Mouse (Mus musculus) left cerebral cortex, postnatal 10 days (tissue): ENCODE data around the gene Wwox. TPM values are rescaled to one million over a fixed set of nuclear protein-coding genes. Genes with fewer than 3 reads are reported as not detected.

Experiments
- DNase-seq, 2 experiments: peaks; one replicate each; pipeline ENCODE4 v3.0.0; 2021 to 2022; ENCODE audit warnings: low spot score in 2 of 2, mixed read lengths in 1 of 2; ENCODE audit errors: extremely low spot score in 1 of 2
- intact Hi-C: fragments of 180-260 bp; cut with DNase I; formaldehyde crosslinking; loops from one replicate; pipeline ENCODE4 v1.15.1; 2025
- total RNA-seq, 2 experiments: library from RNA; stranded (reverse); gene quantifications; 2 replicates each; pipeline ENCODE4 v1.2.3; 2021

The Wwox gene
- total RNA-seq, 2 experiments from 2014 or later = 12.5 to 13.4 TPM

DNA sequence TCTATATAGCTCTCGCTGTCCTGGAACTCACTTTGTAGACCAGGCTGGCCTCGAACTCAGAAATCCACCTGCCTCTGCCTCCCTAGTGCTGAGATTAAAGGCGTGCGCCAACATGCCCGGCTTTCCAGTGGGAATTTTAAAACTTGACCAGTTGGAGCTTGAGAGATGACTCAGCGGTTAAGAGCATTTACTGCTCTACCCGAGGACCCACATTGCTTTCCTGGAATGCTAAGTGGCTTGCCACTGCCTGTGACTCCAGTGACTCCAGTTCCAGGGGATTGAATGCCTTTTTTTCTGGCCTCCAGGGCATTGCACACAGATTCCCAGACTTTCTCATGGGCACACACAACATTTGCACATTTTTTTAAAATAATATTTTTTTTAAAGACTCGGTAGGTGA is 499.9 kb downstream of the Wwox start:
- intact Hi-C loops = no loop called here
- DNase-seq = no peak

DNA sequence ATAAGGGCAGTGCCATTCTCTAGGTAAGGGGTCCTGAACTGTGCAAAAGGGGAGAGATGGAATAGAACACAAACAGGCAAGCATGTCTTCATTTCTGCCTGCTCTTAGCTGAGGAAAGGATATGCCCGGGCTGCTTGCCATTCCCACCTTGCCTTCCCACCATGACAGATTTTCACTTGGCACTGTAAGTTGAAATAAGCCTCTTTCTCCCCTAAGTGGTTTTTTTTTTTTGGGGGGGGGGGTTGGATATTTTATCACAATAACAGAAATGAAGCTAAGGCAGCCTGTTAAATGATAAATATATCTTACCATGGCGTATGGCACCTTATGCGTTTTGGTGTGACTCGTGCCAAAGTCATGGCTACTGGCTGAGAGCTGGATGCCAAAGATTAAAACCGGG is 501.6 kb downstream of the Wwox start:
- intact Hi-C loops = no loop called here
- no peak for DNase-seq

DNA sequence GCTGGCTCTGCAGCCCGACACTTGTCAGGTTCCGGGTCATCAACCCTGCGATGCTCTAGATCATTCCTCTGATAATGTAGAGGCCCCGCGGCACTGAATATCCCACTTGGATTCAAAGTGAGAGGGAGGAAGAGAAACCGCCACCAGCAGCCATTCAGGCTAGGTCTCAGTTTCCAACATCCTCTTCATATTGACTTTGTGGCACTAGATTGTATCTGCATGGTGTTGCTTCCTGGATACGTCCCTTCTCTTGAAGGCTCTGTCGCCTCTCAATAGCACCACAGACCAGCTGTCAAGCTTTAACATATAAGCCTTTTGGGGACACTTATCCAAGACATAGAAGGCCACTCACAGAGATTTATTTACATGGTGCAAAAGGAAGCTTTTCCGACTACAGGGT is 502.2 kb downstream of the Wwox start:
- no peak for DNase-seq
- intact Hi-C loops = no loop called here

DNA sequence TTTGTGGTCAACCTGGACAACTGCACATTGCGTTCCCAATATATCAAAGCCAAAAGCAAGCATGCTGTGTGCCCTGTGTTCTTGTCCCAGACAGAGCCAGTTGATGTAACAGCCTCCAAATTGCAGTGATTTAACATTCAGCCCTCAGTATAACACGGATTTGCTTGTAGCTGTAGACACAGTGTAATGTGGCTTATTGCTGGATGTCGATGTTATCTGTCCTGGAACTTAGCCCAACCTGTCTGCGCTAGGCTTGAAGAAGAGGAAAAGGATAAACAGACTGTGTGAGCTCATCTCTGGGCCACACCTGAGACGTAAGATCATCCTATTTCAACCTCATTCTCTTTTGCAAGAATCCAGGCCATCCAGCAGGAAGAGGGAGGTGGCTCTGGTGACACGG is 508.5 kb downstream of the Wwox start:
- DNase-seq = no peak
- intact Hi-C loops = no loop called here

DNA sequence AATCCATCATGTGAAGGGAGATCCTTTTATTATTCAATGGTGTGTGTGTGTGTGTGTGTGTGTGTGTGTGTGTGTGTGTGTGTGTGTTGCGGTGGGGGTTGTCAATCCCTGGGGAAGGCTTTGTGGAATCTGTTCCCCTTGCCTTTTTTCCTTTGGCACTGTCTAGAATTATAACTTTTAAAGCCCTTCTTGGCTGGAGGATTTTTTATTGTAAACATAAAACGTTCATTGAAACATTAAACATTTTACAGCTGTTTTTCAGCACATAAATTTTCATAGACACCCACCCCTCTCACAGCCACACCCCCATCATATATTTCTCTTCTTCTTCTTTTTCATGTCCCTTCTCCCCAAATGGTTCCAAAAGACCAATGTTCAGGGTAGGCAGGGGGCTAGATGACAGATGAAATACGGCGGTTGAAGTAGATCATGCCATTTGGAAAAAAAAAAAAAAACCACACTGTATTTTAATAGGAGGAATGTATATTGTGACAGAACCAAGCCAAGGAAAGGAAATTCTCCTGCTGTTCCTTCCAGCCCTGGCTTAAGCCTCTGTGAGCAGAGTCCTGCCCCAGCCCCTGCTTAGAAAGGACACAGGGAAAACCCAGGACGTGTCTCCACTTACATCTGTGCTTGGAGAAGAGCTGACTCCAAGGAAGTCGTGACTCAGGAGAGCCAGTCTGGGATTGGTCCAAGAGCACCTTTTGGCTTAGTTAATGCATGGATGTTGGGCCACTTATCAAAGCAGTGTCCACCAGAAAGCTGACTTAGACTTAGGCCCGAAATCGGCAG is 517.1 kb downstream of the Wwox start:
- intact Hi-C loops = no loop called here
- no peak for DNase-seq

DNA sequence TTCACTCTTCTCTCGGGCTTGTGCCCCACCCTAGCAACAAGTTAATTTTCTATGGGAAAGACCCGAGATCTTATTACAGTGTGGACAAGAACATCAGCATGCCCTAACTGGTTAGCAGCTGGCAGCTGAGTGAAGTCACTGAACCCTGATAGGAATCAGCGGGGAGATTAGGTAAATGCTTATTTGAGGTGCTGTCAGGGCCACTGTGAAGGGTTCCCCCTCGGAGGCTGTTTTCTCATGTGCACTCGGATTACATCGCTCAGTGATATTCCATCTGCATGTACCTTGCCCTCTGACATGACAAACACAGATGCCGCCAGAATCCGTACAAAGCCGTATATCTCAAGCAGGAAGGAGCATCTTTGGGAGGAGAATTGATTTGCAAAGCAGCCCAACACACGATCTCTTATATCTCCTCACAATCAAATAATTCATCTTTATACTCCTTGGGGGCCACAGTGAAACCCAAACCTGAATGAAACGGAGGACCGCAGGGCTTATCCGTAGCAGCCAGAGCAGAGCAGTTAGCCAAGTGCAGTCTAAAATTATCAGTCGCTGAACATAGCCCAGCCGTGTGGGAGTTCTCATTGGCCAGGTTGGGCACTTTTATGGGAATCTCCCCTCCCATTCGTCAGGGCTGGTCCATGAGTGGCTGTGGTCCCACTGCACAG is 519.1 kb downstream of the Wwox start:
- intact Hi-C loops = no loop called here
- DNase-seq = no peak

DNA sequence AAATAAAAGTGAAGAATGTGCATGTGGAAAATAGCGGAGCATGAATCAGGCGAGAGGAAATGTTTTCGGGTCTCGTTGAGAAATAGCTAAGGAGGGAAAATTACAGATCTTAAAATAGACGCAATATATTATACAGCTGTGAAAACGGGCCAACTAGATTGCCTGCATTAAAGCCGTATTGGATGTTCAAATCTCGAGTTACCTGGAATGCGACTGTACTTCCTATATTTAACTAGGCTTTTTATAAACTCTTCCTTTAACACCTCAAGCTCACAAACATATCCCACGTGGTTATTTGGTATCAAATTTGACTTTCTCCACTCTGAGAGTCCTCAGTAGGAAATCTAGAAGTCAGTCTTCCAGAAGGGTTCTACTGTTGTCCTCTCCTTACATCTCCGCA is 520.0 kb downstream of the Wwox start:
- intact Hi-C loops = no loop called here
- DNase-seq = no peak

DNA sequence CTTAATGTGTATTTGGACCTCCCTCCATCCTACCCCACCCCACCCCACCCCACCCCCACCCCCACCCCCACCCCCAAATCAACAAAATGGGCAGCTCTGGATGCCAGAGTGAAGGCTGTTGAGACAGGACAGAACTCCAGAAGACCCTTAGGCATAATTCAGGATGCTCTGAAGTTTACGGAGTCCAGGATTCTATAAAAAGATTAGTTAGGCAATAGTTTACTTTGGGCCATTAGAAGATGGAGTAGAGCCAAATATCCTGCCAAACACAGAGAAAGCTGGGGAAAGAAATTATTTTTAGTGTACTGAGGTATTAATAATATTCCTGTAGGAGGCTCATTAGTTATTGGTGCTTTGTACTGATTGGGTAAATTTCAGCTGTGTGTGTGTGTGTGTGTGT is 523.0 kb downstream of the Wwox start:
- DNase-seq = no peak
- intact Hi-C loops = no loop called here

DNA sequence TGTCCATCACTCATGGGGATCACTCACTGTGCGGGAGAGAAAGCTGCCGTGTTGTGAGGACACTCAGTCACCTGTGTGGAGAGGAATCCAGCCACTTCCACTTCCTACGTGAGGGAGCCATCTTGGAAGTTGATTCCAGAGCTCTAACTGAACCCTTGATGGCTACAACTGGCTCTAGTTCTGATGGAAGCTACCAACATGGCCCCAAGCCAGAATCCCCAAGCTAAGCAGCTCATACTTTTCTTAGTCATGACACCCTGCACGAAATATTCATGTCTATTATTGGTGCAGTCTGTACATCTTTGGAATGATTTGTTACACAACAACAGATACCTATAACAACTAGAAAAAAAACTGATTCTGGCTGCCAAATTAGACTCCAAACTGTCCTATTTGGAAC is 523.8 kb downstream of the Wwox start:
- no peak for DNase-seq
- intact Hi-C loops = no loop called here

DNA sequence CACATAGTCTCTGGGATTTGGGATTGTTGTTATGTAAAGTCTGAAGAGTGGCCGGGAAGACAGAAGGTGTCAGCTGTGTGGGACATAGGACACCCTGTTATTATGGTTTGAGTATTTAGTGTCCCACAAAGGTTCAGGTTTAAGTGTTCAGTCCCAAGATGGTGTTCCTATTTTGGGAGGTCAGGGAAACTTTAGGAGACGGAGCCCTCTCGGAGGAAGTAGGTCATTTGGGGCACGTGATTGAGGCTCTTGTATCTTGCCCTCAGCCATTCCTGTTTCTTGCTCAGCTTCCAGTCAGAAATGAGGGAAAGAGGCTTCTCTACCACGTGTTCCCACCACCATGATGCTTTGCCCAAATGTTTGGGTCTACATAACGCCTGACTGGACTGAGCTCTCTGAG is 524.8 kb downstream of the Wwox start:
- DNase-seq = no peak
- intact Hi-C loops = no loop called here

DNA sequence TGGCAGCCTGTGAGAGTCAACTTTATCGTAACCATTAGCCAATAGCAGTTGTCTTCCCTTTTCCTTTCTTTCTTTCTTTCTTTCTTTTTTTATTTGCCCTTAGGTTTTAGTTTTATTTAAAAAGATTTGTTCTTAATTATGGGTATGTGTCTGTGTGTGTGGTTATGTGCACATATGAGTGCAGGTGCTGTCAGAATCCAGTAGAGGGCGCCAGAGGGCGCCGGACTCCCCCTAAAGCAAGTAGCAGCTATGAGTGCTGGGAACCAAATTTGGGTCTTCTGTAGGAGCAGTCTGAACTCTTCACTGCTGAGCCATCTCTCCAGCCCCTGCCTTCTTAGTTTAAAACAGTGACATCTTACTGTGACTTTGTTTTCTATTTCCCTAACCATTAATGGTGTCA is 529.4 kb downstream of the Wwox start:
- intact Hi-C loops = no loop called here
- DNase-seq = no peak

DNA sequence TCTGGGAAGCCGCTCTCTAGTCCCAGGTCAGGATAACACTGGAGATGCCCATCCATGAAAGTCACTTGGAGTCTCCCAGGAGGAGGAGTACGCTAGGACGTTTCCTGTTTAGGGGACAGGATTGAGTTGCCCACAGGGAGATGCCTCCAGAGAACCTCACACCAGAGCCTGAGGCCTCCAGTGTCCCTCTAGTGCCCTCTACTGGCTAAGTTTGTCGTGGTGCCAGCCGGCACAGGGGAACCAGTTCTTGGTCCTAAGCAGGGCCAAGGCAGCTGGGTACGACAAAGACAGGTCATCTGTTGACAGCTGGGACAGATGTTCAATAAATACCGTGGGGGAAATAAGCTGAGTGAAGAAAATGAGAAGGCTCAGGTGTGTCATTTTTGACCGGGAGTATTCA is 531.9 kb downstream of the Wwox start:
- peak; percentile 26 to 76 for DNase-seq
- intact Hi-C loops = loop anchor here (2.0 to 10.0 kb wide), 3 partner anchors 201 to 517 kb away; no protein-coding TSS in a partner anchor

DNA sequence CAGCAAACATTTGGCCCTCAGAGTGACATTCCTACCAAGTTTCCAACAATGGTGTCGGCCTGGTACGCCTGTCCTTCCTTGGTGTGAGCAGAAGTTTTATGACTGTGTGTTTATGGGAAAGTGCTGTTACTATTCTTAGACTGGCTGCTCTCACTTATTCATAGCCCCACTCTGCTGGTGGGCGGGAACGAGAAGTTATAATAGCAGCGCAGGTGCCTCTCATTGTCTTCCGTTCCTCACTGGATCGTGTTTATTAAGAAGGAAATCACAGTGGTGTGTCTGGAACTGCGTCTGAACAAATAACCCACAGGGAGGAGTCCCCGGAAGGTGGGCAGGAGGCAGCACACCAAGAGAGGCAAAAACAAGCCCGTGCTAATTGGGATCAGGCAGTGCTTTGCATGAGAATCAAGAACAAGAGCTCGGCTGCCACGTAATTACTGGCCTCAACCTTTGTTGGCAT is 533.6 kb downstream of the Wwox start:
- intact Hi-C loops = loop anchor here (10.0 kb wide), 2 partner anchors 428 to 518 kb away; no protein-coding TSS in a partner anchor
- DNase-seq = no peak

DNA sequence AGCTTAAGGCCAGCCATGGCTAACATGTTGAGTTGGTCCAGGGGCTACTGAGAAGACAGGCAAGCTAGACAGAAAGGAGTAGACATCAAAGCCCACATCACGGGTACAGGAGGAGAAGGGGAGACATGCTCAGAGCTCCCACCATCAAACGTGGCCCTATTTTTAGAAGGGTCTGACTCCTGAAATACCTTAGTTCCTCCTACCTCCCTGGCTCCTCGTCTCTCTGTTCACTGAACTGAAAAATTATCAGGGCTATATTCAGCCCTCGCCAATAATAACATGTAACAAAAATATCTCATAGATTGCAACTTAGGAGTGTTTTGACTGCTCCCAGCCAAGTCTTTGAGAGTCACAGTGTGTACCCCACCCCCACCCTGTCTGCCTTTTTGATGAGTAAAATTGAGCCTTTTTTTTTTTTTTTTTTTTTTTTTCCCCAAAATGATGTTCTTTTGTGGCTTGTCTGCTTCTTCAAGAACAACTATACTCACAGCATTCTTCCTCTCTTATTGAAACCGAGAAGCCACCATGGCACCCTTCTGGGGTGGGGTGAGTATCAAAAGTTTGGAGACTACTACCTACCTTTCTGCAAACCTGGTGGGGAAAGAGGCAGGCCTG is 535.0 kb downstream of the Wwox start:
- intact Hi-C loops = loop anchor here (10.0 kb wide), 2 partner anchors 430 to 520 kb away; no protein-coding TSS in a partner anchor
- DNase-seq = no peak

DNA sequence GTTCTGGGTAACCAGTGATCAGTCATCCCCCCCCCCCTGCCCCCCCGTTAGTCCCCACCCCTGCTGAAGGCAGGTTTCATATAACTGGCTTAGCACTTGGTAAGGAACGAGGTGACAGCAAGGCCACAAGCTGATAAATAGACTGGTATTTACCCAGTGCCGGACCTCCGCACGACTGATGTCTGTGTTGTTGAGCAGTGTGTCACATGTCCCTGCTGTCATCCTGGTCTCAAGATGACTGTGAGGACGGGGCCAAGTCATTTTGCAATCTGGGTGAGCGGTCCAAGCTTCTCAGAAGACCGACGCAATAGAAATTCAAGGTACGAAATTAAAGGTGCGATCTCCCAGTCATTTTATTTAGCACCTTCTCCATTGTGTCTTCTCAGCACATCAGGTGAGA is 538.3 kb downstream of the Wwox start:
- no peak for DNase-seq
- intact Hi-C loops = loop anchor here (10.0 kb wide), 2 partner anchors 433 to 523 kb away; no protein-coding TSS in a partner anchor

DNA sequence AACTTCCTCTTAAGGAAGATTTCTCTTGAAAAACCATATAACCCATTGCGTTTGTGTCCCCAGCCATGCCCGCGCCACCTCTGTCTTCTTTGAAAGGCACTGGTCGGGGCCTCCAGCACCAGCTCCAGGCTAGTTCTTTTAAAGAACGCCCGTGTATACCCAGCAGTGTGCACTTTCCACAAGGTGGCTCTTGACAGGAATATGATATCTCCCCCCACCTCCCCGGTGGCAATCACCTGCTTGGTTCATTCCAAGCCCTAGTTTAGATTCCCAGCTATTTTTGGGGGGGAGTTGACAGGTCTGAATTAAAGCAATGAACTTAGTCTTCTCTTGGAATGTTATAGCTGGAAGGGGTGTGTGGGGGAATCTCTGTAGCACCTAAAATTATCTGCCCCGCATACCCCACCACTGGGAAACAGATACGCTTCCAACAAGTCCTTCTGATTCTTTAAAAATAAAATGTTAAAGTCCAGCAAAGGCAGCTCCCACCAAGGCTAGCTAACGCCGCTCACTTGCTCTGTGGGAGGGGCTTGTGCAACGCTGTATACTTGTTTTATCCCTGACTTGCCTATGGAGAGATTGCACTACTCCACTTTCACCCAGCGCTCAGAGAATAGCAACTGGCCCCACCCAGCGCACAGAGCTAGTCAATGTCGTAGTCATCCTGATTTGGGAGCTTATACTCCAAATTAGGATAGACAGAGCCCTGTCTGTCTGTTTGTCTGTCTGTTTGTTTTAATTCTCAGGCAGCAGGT is 538.9 kb downstream of the Wwox start:
- no peak for DNase-seq
- intact Hi-C loops = loop anchor here (10.0 kb wide), 2 partner anchors 434 to 524 kb away; no protein-coding TSS in a partner anchor

DNA sequence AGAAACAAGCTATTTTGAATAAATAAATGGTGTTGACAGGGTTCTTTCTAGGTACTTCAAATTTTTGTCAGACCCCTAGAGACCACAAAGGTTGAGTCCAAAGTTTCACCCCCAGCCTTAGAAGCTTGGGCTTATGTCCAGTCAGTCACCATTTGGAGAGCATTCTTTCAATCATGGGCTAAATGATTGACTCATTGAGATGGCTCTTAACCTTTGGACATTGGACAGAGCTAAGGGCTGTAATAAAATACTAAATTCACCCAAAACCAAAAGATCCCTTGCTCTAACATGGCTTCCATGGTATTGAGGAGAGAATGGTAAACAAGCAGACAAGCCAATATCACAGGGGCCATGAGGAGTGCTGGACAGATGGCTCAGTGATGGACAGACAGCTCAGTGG is 540.2 kb downstream of the Wwox start:
- intact Hi-C loops = loop anchor here (10.0 kb wide), 2 partner anchors 435 to 525 kb away; no protein-coding TSS in a partner anchor
- no peak for DNase-seq

DNA sequence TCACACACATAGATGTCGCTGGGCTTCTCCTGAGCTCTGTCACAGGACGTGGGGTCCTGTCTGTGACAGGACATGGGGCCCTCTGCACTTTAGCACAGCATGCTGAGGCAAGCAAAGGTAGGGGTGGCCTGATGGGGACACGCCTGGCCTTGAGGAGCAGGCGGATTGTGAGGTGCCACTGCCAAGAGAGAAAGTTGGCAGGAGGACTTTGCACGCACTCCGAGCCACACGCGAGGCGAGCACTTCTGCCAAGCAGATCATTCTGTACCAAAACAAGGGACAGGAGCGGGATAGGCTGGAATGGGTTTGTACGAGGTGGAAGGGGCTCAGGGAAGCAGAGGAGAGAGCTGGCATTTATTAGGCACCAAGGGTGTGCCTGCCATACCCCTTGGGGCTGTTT is 543.3 kb downstream of the Wwox start:
- intact Hi-C loops = no loop called here
- no peak for DNase-seq

DNA sequence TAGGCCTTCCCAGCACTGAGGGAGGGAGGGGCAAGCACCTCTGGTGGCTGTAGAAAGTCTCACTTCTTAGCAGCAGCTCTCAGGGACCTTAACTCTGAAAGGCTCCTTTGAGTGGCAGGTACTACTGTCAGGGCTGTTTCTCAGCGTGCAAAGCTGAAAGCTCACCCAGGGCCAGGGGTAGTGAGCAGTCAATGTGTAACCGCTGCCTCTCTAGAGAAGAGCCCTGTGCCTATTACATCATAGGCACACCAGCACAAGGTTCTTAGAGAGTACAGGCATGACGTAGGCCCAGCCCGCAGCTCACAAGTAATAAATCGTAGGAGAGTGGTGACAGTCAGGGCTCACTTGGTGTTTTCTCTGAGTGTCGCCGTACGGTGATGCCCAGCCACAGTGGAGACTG is 545.0 kb downstream of the Wwox start:
- no peak for DNase-seq
- intact Hi-C loops = no loop called here
